Mouse (Mus musculus): ENCODE measurements around the gene Egln3.

The Egln3 gene

DNA sequence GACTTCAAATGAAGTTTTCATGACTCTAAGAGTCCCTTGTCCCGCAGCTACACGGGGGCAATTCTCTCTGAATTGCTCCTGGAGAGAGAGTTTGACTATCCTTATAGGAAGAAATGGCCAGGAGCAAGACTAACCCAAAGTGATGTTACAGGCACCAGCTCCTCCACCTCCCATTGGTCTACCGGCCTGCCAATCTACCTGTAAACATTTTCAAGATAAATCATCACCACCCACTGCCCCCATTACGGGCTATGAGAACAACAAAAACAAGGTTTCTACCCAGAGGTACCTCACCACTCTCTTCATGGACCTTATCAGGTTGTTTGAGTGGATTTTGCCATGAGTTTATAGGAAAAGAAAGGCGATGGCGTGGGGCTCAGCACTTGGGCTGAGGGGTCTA lies 1.4 kb downstream of the Egln3 start:
- no peak for DNase-seq

DNA sequence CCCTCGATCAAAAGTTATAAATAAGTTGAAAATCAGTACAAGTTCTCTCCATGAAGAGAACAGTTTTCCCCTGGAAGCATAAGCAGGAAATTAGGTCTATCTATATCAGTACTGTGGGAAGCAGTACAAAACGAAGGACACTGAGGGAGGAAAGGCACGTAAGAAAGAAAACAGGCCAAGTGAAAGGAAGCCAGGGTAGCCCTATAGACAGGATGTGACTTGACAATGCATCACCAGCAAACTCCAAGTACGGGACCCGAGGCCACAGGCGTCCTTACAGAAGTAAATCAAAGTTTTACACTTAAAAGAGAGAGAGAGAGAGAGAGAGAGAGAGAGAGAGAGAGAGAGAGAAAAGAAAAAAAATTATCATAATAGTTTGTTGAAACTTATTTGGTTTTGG lies 2.8 kb downstream of the Egln3 start:
- no peak for DNase-seq

DNA sequence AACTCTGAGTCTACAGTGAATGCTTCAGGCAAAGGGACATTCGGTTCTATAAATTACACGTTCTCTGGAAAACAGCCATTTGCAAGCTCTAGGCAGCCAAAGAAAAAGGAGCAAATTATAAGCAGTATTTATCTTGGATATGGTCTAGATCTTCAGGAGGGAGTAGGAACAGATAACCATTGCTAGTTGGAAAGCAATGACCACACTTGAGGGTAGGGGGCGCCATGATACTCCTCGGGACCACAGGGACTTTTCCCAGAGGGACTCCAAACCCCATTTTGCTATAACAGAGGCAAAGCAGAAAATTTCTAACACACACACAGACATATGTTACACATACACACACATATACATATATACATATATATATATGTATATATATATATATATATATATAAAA lies 3.5 kb downstream of the Egln3 start:
- no peak for DNase-seq

DNA sequence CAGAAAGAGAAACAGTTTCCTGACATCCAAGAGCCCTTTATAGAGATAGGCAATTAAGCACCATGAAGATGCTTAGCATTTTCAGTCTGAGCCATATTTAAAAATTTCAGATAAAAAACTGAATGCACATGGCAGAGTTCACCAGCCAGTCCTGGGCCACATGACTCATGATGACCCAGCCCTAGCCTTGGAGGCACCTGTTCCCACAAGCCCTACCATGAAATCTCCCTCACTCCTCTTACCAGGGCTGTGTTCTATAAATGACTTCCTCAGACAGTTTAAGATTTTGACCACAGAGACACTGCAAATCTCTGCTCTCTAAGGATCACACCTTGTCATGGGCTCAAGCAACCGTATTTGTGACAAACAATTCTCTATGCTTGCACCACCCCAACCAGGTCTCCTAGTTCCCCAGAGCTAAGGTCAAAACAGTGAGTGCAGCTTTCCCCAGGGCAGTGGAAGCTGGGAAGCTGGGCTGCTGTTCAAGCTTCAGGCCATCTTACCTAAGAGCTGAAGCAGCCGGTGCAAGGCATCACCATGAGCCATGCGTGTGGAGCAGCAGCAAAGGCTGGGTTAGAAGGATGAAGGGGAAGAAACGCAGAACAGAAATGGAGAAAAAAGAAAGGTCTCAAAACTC lies 5.3 kb downstream of the Egln3 start:
- DNase-seq: no peak

DNA sequence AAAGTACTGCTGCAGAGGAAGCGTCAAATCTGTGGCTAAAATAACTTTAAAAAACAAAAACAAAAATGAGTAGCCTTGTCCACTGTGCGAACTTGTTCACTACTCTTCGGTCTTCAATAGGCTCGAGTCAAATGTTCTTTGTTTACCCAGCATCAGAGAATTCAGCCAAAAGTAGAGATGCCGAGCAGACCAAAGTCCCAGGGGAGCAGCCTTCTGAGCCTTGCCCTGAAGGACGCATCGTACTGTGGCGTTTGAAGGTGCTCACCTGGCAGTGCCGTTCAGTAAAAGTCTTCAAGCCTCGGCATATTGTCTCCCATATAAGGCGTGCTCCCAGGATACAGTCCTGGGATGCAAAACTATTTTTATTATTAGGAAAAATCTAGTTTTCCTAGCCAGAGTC lies 5.8 kb downstream of the Egln3 start:
- no peak for DNase-seq

DNA sequence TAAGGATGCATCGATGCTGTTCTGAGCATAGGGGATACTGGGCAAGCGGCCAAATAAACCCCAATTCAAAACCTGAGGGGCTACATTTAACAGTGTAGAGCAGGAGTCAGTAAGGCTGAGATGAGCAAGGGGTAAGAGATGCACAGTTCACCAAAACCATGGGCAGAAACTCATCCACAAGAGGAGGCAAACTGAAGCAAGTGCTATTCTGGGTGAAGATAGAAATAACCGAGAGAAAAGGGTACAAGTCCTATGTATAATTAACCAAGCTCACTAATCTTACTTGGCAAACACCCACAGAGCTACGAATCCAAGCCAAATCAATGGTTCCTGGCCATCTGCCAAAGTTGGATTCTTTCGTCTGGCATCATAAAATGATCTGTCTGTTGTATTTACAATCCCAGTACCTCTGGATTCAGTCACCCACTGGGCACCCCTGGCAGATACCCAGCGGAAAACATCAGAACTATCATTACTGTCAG lies 6.3 kb downstream of the Egln3 start:
- DNase-seq: peak; percentile 12

DNA sequence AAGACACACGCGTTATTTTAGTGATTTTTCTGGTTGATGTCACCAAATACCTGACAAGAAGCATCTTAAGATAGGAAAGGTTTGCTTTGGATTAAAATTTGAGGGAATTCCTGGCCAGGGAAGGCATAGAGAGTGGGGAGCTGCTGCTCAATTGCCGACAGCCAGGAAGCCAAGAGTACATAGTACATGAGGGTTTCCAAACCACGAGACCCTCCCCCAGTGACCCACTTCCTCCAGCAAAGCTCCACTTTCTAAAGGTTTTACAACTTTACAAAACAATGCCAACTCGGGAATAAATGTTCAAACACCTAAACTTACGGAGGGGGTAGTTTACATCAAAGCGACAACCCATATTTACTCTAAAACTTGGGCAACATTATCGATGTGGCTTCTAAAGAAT lies 6.8 kb downstream of the Egln3 start:
- no peak for DNase-seq

DNA sequence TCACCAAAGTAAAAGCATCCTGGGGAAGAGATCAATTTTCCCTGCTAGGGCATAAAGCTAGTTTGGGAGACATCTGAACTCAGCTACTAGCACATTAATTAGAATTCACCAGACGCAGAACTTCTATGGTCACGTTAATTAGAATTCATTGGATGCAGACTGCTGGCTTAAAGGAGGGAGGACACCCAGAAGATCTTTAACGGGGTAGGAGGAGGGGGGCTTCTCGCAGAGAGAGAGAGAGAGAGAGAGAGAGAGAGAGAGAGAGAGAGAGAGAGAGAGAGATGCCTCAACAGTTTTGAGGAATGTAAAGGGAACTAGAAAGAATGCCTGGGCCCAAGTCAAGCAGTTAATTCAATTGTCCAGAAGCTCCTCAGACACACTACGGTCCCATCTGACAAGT lies 9.5 kb downstream of the Egln3 start:
- DNase-seq: no peak

DNA sequence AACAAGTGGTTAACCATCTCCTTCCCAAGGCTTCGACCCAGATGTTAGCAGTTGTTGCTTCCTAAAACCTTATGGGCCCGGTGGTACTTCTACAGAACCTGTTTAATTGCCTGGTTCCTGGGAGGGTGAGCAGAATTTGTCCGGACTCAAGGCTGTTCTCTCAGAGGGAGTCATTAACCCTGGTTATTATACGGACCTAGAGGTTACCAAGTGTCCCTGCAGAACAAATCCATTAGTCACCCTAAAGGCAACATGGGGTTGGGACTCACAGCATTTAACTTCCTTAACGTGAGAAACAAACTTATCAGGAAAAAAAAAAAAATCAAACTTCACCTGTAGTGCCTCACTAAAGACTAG lies 11.4 kb downstream of the Egln3 start:
- DNase-seq: no peak

DNA sequence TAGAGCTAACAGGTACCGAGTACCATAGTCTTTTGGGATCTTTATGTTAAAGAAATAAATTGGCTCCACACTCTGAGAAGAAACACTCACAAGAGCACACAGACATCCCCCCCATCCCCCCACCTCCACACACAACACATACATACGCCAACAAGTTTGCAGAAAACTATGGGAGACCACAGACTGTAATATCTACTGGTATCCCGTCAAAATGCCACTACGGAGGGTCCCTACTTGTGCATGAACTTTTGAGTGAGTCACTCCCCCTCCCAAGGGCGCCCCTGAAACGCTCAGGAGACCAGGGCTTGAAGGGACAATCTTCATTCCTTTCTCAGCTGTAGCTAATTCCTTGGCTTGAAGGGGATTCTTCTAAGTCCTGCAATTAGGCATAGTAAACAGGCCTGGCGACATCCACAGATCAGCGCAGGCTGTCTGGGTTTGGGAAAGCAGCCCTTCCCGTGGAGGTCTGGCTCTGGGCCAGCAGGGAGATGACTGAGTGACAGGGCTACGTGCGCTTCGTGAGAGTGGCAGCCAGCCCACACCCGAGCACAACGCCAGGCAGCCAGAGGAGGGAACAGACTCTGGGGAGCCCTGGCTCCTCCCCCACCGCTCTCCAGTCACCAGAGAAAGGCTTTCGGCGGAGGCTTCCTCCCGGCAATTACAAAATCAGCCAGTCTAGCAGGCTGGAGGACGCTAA lies 11.9 kb downstream of the Egln3 start:
- DNase-seq: peak; percentile 79

DNA sequence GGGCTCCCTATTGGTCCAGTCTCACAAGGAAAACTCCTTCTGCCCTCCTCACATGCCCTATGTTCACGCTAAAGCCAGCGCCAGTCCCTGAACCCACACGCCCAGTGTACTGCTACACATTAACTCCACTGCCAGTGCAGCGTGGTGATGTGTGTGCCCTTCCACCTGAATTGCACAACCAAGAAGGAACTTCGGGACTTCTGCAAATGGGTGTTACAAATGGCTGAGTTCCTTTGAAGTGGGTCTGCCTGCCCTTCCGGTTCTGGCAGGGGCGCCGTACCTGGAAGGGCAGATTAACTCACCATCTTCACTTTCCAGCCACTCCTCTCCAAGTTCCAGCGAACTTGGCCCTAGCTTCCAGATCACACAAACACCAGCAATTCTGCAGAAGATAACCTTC lies 12.5 kb downstream of the Egln3 start:
- no peak for DNase-seq

DNA sequence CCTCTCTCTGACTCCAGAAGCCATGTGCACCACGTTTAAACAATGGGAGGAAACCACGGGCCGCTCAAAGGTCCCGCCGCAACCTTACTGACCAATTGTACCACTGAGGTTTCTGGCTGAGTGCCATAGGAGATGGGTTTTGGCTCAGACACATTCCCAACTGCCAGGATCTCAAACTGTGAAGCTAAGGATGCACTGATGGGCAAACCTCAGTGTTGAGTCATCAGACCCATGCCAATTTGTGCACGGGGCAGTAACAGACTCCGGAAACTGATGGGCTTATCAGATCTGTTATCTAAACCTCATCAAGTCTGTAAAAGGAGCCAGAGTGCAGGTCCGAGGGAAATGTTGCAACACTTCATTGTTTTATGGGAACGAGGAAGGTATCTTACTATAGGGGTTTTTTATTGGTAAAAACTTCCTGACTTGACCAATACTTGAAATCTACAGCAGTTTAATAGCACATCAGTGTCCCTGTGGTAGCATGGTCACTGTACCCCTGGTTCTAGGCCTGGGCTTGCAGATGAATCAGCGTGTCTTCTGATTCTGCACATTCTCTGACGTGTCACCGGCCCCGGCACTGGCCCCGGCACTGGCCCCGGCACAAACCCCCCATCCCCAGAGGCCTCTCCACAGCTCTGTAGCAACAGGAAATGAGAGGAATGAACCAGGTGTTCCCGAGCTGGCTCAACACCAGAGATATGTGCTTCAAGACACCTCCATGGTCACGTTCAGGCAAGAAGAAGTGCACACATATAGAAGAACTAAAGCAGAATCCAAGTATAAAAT lies 15.7 kb downstream of the Egln3 start:
- DNase-seq: no peak

DNA sequence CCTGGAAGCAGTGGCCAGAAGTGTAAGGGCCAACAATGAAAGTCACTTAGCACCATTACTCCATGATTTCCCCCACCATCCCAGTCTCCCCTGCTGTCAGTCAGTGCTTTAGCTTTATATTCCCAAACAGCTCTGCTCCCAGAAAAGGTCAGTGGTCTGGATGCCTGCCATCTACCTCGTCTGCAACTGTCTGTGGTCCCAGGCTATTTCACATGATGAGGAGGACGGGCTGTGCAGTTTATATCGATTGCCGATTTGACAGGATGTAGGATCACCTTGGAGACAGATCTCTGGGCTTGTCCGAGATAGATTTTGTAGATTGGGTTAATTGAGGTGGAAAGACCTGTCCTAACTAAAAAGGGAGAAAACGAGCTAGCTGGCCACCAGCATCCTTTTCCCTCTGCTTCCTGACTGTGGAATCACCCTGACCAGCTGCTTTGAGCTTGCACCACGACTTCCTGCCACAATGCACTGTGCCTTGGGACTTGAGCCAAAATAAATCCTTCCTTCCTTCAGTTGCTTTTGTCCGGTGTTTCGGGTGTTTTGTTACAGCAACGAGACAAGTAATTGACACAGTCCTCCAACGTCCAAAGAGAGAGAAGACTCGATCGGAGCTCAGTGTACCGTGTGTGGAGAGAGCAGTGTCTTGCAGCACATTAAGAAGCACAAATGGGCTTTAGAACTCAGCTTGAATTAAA lies 16.6 kb downstream of the Egln3 start:
- DNase-seq: no peak

DNA sequence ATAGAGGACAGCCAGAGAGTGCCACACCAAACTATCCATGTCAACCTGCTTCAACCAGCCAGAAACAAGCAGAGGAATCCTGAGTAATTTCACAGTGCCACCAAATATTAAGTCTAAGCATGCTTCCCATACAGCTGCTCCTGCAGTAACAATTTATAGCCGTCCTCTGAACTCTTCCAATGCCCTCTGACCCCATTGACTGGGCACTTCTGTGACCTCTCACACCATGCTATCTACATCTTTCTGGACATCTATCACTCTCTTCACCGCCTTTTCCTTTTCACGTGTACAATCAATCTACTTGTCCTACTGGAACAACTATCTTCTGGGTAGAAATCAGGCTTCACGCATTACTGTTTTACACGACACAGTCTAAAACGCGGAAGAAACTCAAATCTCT lies 19.4 kb downstream of the Egln3 start:
- DNase-seq: no peak

DNA sequence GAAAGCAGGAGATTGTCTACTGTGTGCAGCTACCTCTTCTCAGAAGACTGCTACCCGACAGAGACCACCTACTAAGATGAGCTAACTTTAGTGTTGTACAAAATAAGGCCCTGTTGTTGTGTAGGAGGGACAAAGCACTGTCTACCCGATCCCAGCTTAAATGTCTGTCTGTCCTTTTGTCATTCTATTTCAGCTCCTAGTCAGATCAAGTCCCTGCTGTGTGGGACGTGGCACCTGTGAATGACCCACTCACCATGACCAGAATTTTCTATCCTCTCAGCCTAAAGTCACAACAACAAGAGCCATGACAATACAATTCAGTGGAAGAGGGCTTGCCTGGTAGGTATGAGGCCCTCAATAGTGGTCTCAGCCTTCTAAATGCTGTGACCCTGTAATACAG lies 25.3 kb downstream of the Egln3 start:
- no peak for DNase-seq

DNA sequence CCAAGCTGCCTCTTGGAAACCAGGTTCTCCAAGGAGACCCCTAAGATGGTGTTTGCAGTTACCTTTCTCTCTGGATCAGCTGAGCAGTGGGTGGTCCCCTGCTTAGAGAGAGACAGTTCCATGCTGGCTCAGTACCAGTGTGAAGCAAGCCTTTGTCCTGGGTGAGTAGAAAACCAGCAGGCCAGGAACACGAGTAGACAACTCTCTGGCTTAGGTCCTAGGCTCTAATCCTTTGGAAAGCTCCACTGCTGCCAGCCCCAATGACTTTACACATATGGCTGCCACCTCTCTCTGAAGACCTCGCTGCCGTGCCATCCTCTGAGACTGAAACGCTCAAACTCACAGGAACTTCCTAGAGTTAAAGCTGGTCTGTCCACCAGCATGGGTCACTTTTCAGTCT lies 34.9 kb downstream of the Egln3 start:
- no peak for DNase-seq

DNA sequence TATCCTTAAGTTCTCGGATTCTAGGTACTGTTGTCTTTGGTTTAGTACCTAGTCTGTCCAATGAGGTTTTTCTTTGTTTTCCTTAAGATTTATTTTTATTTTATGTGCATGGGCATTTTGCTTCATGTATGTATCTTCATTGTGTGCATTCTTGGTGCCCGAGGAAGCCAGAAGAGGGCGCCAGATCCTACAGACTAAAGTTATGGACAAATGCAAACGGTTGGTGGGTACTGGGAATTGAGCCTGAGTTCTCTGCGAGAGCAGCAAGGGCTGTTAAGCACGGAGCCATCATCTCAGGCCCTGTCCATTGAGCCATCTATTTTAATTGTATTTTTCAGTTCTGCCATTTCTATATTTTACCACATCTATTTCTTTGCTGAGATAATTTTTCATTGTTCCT lies 35.9 kb downstream of the Egln3 start:
- no peak for DNase-seq

DNA sequence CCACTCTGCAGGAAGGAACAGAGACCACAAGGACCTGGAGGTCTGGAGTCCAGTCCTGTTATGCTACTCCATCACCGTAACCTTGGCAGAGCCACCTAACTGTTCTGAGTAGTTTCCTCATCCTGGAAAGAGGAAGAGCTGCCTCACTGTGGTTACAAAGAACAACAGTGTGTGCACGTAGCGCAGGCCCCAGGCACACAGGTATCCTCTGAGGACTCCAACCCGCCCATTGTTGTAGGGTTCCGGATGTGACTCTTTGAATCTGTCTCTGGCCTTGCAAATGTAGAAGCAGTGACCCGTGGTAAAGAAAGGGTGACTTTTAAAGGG lies 39.0 kb downstream of the Egln3 start:
- no peak for DNase-seq

DNA sequence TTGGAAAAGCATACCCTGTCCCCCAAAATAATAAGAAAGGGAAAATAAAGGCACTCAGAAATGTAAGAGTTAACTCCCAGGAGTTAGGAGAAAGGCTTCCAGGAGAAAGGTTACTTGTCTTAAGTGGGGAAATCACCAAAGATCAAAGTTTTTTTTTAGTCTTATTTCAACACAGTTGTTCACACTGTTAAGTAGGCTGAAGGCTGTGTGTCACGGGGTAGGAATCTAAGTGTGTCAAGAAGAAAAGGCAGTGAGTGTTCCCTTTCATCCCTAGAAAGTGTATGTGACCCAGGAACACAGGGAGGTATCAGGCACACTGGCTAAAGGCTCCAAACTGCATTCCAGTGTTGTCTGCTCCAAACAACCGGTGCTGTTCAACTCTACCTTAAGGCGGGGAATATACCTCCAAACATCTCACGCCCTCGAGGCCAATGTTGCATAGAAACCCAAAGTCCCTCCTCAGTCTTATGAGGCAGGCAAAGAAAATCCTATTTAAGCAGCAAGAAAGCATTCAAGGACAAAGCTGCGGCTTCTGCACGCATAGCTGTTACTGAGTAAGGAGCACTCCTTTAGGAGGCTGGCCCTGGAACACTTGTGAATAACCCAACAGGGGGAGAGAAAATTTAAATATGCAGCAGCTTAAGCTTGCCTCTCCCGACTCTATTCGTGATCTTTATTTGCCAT lies 39.5 kb downstream of the Egln3 start:
- DNase-seq: no peak

DNA sequence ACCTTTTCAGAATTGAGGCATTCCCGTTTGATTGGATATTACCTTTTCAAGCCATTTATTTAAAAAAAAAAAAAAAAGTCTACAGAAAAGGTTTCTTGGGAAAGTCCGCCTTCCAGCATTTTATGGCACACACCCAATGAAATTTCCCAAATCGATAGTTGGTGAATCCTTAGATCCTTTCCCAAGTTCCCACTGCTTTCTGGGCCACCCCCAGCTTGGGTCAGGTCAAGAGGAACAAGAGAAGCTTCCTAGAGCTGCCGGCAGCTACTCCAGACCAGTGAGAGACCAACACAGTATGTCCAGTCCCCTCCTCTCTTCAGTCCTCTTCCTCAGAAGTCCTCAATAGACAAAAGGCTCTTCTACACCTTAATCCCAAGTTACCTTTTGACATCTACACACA lies 40.5 kb downstream of the Egln3 start:
- DNase-seq: no peak

DNA sequence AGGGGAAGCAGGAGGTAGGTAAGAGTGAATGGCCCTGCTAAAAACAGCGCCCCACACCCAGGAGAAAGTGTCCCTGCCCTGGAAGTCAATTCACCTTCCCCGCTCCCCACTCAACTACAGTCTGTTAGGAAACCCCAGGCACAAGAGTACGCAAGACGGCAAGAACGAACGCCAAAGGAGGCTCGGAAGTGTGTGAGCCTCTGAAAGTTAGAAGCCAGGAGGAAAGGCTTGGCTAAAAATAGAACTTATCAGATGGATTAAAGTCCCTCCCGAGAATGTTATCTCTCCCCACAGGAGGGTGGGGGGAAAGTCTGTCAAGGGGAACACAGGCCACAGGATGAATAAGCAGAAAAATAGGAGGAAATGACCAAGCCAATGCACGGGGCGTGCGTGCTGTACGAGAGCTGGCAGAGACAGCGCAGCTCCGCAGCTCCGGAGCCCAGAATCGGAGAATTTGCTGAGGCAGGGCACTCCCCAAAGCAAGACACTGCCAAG lies 41.0 kb downstream of the Egln3 start:
- no peak for DNase-seq

DNA sequence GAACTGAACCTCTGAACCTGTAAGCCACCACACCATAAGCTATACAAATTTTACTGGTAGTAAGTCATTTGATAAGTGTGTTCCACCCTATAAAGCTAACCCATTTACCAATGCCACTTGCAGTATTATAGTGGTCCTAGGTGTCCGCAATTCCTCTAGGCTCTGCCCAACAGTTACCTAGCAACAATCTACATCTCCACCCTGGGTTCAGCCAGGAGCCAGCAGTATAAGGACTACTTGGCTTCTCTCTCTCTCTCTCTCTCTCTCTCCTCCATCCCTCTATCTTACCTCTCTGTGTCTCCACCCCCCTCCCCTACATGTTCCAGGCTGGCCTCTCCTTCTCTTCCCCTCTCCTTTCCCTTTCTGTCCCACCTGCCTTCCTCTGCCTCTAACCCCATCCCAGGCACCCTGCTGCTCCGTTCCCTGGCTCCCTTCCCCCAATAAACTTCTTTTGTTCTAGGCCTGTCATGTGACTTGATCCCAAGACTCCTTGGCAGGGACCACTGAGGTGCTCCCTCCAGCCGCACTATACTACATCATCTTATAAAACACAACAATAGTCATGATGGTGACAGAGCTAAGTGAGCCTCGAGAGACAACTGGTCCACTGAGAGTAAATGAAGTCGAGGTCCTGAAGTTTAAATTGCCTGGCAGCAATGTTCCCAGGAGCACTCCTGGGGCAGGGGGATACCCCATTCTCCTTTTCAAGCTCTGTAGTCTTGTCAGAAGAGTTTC lies 42.0 kb downstream of the Egln3 start:
- DNase-seq: no peak
